Mouse (Mus musculus) limb, embryonic 15.5 days (tissue): ENCODE results near the gene Dip2a. TPM values are rescaled to one million over a fixed set of nuclear protein-coding genes. Genes with fewer than 3 reads are reported as not detected.

Source experiments
- ATAC-seq: fragments of 200-750 bp; cut with Nextera tagmentation; 2 replicates; pipeline ENCODE4 v1.8.0; 2017; ENCODE audit warnings: low read depth, moderate TSS enrichment; ENCODE audit not compliant: insufficient number of reproducible peaks, low FRiP score, low TSS enrichment
- H3K27ac ChIP-seq: fragments of 300-500 bp; sonication (generic); 2 replicates; pipeline ENCODE4 v1.5.1; 2015; ENCODE audit warnings: moderate library complexity, mild to moderate bottlenecking, inconsistent platforms
- H3K27me3 ChIP-seq: fragments of 300-500 bp; sonication (generic); 2 replicates; pipeline ENCODE4 v1.6.1; 2015; ENCODE audit warnings: inconsistent platforms
- H3K36me3 ChIP-seq: fragments of 300-500 bp; sonication (generic); 2 replicates; pipeline ENCODE4 v1.6.1; 2015; ENCODE audit warnings: inconsistent platforms
- H3K4me1 ChIP-seq: fragments of 300-500 bp; sonication (generic); 2 replicates; pipeline ENCODE4 v1.6.1; 2015; ENCODE audit warnings: inconsistent platforms
- H3K4me2 ChIP-seq: fragments of 300-500 bp; sonication (generic); 2 replicates; pipeline ENCODE4 v1.6.1; 2015; ENCODE audit warnings: mild to moderate bottlenecking, inconsistent platforms
- H3K4me3 ChIP-seq: fragments of 300-500 bp; sonication (generic); 2 replicates; pipeline ENCODE4 v1.5.1; 2015; ENCODE audit warnings: mild to moderate bottlenecking, inconsistent platforms
- H3K9ac ChIP-seq: fragments of 300-500 bp; sonication (generic); 2 replicates; pipeline ENCODE4 v1.6.1; 2015; ENCODE audit warnings: inconsistent platforms
- H3K9me3 ChIP-seq: fragments of 300-500 bp; sonication (generic); 2 replicates; pipeline ENCODE4 v1.6.1; 2016; ENCODE audit warnings: inconsistent platforms
- WGBS: fragments of 180-500 bp; shearing (Covaris S2); methylation state at CpG from one replicate; pipeline ENCODE4 v1.1.7; 2015; 5-methylcytosine and 5-hydroxymethylcytosine counted together
- polyA plus RNA-seq: library from polyadenylated mRNA; unstranded; fragments of >200 nt; fragmentation: Nextera tagmentation; extraction: Ambion mirVana; gene quantifications from 2 replicates; pipeline ENCODE4 v1.2.1, GENCODE M21; 2015

Dip2a gene
- polyA plus RNA-seq = 13.7 and 14.8 TPM in 2 replicates

- Histone ChIP-seq H3K27me3 (no peaks in the 10 kb centered on the region), H3K4me1 (peaks cover 24% of the 10 kb centered on the region), H3K27ac (peak within 1 kb of the TSS; percentile 87), H3K9me3 (no peaks in the 10 kb centered on the region), H3K4me2 (peak within 1 kb of the TSS; percentile 67), H3K36me3 (peaks cover under 1% of the 10 kb centered on the region; the same call in 1 of the 2 replicates), H3K4me3 (peak within 1 kb of the TSS; percentile 89), H3K9ac (peak within 1 kb of the TSS; percentile 82)
- WGBS = under 1% methylated on average over 93 of the region's 94 CpGs
- peak; percentile 86 for ATAC-seq
Measured at GRCm38 (mm10) chr10:76344711-76345539, at the start of gene Dip2a. TSS of gene Dip2a (minus strand) at chr10:76345291.

- ATAC-seq = no peak
- 93% methylated on average over 12 of the region's 12 CpGs for WGBS
Measured at GRCm38 (mm10) chr10:76392596-76392995, 47.5 kb upstream of the Dip2a start.

GRCm38 (mm10) chr10:76391786-76392185 is 46.7 kb upstream of the Dip2a start:
- no peaks in the 10 kb centered on the region for H3K4me1 ChIP-seq
- H3K27ac ChIP-seq = no peak overlapping the region
- H3K4me2 ChIP-seq = no peak overlapping the region
- H3K27me3 ChIP-seq = no peaks in the 10 kb centered on the region
- no peaks in the 10 kb centered on the region for H3K9me3 ChIP-seq
- H3K9ac ChIP-seq = no peak overlapping the region
- peaks cover 53% of the 10 kb centered on the region for H3K36me3 ChIP-seq
- no peak for ATAC-seq
- no peak overlapping the region for H3K4me3 ChIP-seq
- 79% methylated on average over 9 of the region's 9 CpGs for WGBS

More at GRCm38 (mm10) chr10:76392596-76392995, 47.5 kb upstream of the Dip2a start:
- Histone ChIP-seq H3K27me3 (no peaks in the 10 kb centered on the region), H3K9me3 (no peaks in the 10 kb centered on the region), H3K4me3 (no peak overlapping the region), H3K27ac (no peak overlapping the region), H3K36me3 (peaks cover 55% of the 10 kb centered on the region), H3K9ac (no peak overlapping the region), H3K4me2 (no peak overlapping the region), H3K4me1 (no peaks in the 10 kb centered on the region)

- H3K27ac ChIP-seq = no peak overlapping the region
- 93% methylated on average over 9 of the region's 9 CpGs for WGBS
- peaks cover 55% of the 10 kb centered on the region for H3K36me3 ChIP-seq
Measured at GRCm38 (mm10) chr10:76391166-76391565, 46.1 kb upstream of the Dip2a start.

GRCm38 (mm10) chr10:76374981-76375380 is 29.9 kb upstream of the Dip2a start:
- H3K27ac ChIP-seq = no peak overlapping the region
- H3K9ac ChIP-seq = no peak overlapping the region
- ATAC-seq = no peak
- whole genome bisulfite sequencing = 95% methylated on average over 18 of the region's 18 CpGs
- H3K27me3 ChIP-seq = no peaks in the 10 kb centered on the region
- H3K9me3 ChIP-seq = no peaks in the 10 kb centered on the region
- H3K4me1 ChIP-seq = peaks cover 7% of the 10 kb centered on the region; the same call in 1 of the 2 replicates
- H3K4me3 ChIP-seq = no peak overlapping the region
- no peak overlapping the region for H3K4me2 ChIP-seq
- H3K36me3 ChIP-seq = peaks cover 71% of the 10 kb centered on the region

More at GRCm38 (mm10) chr10:76391166-76391565, 46.1 kb upstream of the Dip2a start:
- Histone ChIP-seq H3K4me3 (no peak overlapping the region), H3K9ac (no peak overlapping the region), H3K27me3 (no peaks in the 10 kb centered on the region), H3K9me3 (no peaks in the 10 kb centered on the region), H3K4me1 (no peaks in the 10 kb centered on the region), H3K4me2 (no peak overlapping the region)
- ATAC-seq = no peak

- Histone ChIP-seq H3K9ac (no peak overlapping the region), H3K27ac (no peak overlapping the region), H3K4me2 (no peak overlapping the region), H3K27me3 (no peaks in the 10 kb centered on the region), H3K9me3 (no peaks in the 10 kb centered on the region), H3K4me1 (peaks cover 7% of the 10 kb centered on the region; the same call in 1 of the 2 replicates), H3K36me3 (peaks cover 71% of the 10 kb centered on the region), H3K4me3 (no peak overlapping the region)
- no peak for ATAC-seq
- WGBS = 60% methylated on average over 3 of the region's 3 CpGs
Measured at GRCm38 (mm10) chr10:76371736-76372135, 26.6 kb upstream of the Dip2a start.

- H3K9ac ChIP-seq = no peak overlapping the region
- ATAC-seq = no peak
- no peak overlapping the region for H3K4me3 ChIP-seq
- no peaks in the 10 kb centered on the region for H3K9me3 ChIP-seq
- H3K4me1 ChIP-seq = peaks cover 7% of the 10 kb centered on the region; the same call in 1 of the 2 replicates
- no peak overlapping the region for H3K27ac ChIP-seq
- no peaks in the 10 kb centered on the region for H3K27me3 ChIP-seq
- WGBS = 93% methylated on average over 13 of the region's 13 CpGs
- peaks cover 65% of the 10 kb centered on the region for H3K36me3 ChIP-seq
- H3K4me2 ChIP-seq = no peak overlapping the region
Measured at GRCm38 (mm10) chr10:76368766-76369165, 23.7 kb upstream of the Dip2a start.

GRCm38 (mm10) chr10:76363233-76363632 is 18.1 kb upstream of the Dip2a start:
- Histone ChIP-seq H3K36me3 (peaks cover 36% of the 10 kb centered on the region), H3K27me3 (no peaks in the 10 kb centered on the region), H3K9me3 (no peaks in the 10 kb centered on the region), H3K4me1 (no peaks in the 10 kb centered on the region), H3K27ac (no peak overlapping the region; the same call in 1 of the 2 replicates), H3K9ac (no peak overlapping the region), H3K4me2 (no peak overlapping the region), H3K4me3 (no peak overlapping the region)
- peak; percentile 55; the same call in 1 of the 2 replicates for ATAC-seq
- WGBS = 47% methylated on average over 3 of the region's 3 CpGs

- H3K4me3 ChIP-seq = no peak overlapping the region
- H3K4me1 ChIP-seq = no peaks in the 10 kb centered on the region
- H3K9me3 ChIP-seq = no peaks in the 10 kb centered on the region
- H3K27me3 ChIP-seq = no peaks in the 10 kb centered on the region
- H3K36me3 ChIP-seq = peaks cover 48% of the 10 kb centered on the region
- H3K27ac ChIP-seq = no peak overlapping the region
- WGBS = 73% methylated on average over 5 of the region's 5 CpGs
- ATAC-seq = no peak
- H3K4me2 ChIP-seq = no peak overlapping the region
- H3K9ac ChIP-seq = no peak overlapping the region
Measured at GRCm38 (mm10) chr10:76358468-76358867, 13.4 kb upstream of the Dip2a start.

- Histone ChIP-seq H3K4me2 (no peak overlapping the region), H3K4me3 (no peak overlapping the region), H3K27ac (no peak overlapping the region), H3K27me3 (no peaks in the 10 kb centered on the region), H3K4me1 (no peaks in the 10 kb centered on the region), H3K36me3 (peaks cover 57% of the 10 kb centered on the region), H3K9me3 (no peaks in the 10 kb centered on the region), H3K9ac (no peak overlapping the region)
- no peak for ATAC-seq
- 91% methylated on average over 8 of the region's 8 CpGs for WGBS
Measured at GRCm38 (mm10) chr10:76357286-76357875, 12.3 kb upstream of the Dip2a start.

GRCm38 (mm10) chr10:76354974-76355373 is 9.9 kb upstream of the Dip2a start:
- Histone ChIP-seq H3K9me3 (no peaks in the 10 kb centered on the region), H3K36me3 (peaks cover 75% of the 10 kb centered on the region), H3K4me3 (no peak overlapping the region), H3K9ac (no peak overlapping the region), H3K4me1 (no peaks in the 10 kb centered on the region), H3K27me3 (no peaks in the 10 kb centered on the region), H3K4me2 (no peak overlapping the region), H3K27ac (no peak overlapping the region)
- ATAC-seq = no peak
- 88% methylated on average over 12 of the region's 12 CpGs for WGBS

- Histone ChIP-seq H3K4me1 (no peaks in the 10 kb centered on the region), H3K36me3 (peaks cover 72% of the 10 kb centered on the region), H3K27me3 (no peaks in the 10 kb centered on the region), H3K27ac (no peak overlapping the region), H3K9me3 (no peaks in the 10 kb centered on the region), H3K4me3 (no peak overlapping the region), H3K4me2 (no peak overlapping the region), H3K9ac (no peak overlapping the region)
- no peak for ATAC-seq
- WGBS = 96% methylated on average over 12 of the region's 12 CpGs
Measured at GRCm38 (mm10) chr10:76353986-76354385, 8.9 kb upstream of the Dip2a start.
